32 mouse cellular contexts compared by ENCODE assay signal in genomic region chr14:12638762-12639161, GRCm38 (mm10).
"Had no signal": no experiment of that assay in that cellular context is flagged by ENCODE, and none has a peak within 500 bp of the region (broad histone marks: within the 10 kb centered on the region; RNA-seq: fewer than 3 reads in every experiment).

No protein-coding gene starts in this region.

- H3K27ac ChIP-seq: left cerebral cortex, adult 2 months; limb, embryonic 10.5 days; limb, embryonic 12.5 days; limb, embryonic 13.5 days; limb, embryonic 15.5 days; liver, embryonic 12.5 days; liver, embryonic 13.5 days; liver, embryonic 14.5 days; liver, embryonic 15.5 days; lung, embryonic 15.5 days; macrophage; midbrain, embryonic 10.5 days; midbrain, embryonic 12.5 days; midbrain, embryonic 13.5 days had no signal

- H3K36me3 ChIP-seq: limb, embryonic 10.5 days; limb, embryonic 12.5 days; limb, embryonic 13.5 days; limb, embryonic 15.5 days; liver, embryonic 12.5 days; liver, embryonic 13.5 days; liver, embryonic 15.5 days; lung, embryonic 15.5 days; midbrain, embryonic 10.5 days; midbrain, embryonic 12.5 days; midbrain, embryonic 13.5 days; midbrain, embryonic 15.5 days had no signal

- ATAC-seq: liver, embryonic 12.5 days; liver, postnatal 0 days; lung, postnatal 0 days; midbrain, embryonic 13.5 days; midbrain, embryonic 15.5 days; midbrain, embryonic 16.5 days had no signal

- H3K9ac ChIP-seq: limb, embryonic 12.5 days; limb, embryonic 13.5 days; limb, embryonic 15.5 days; liver, embryonic 12.5 days; liver, embryonic 13.5 days; liver, embryonic 14.5 days; liver, embryonic 15.5 days; liver, postnatal 0 days; lung, embryonic 14.5 days; lung, embryonic 15.5 days; midbrain, embryonic 12.5 days; midbrain, embryonic 13.5 days; midbrain, embryonic 15.5 days had no signal

- H3K4me2 ChIP-seq: limb, embryonic 12.5 days; limb, embryonic 13.5 days; limb, embryonic 15.5 days; liver, embryonic 11.5 days; liver, embryonic 12.5 days; liver, embryonic 13.5 days; liver, embryonic 15.5 days; lung, embryonic 14.5 days; lung, embryonic 15.5 days; midbrain, embryonic 11.5 days; midbrain, embryonic 12.5 days; midbrain, embryonic 13.5 days; midbrain, embryonic 15.5 days had no signal

- H3K4me3 ChIP-seq: left cerebral cortex, adult 2 months; limb, embryonic 10.5 days; limb, embryonic 12.5 days; limb, embryonic 13.5 days; limb, embryonic 15.5 days; liver, embryonic 12.5 days; liver, embryonic 13.5 days; liver, embryonic 15.5 days; lung, embryonic 15.5 days; megakaryocyte, embryonic 14.5 days; midbrain, embryonic 10.5 days; midbrain, embryonic 12.5 days; midbrain, embryonic 13.5 days; midbrain, embryonic 15.5 days; myocyte had no signal

- H3K9me3 ChIP-seq: limb, embryonic 10.5 days; limb, embryonic 12.5 days; limb, embryonic 13.5 days; limb, embryonic 15.5 days; liver, embryonic 12.5 days; liver, embryonic 13.5 days; liver, embryonic 15.5 days; lung, embryonic 15.5 days; megakaryocyte, embryonic 14.5 days; midbrain, embryonic 10.5 days; midbrain, embryonic 12.5 days; midbrain, embryonic 13.5 days; midbrain, embryonic 15.5 days had no signal

- H3K4me1 ChIP-seq: limb, embryonic 10.5 days; limb, embryonic 12.5 days; limb, embryonic 13.5 days; limb, embryonic 15.5 days; liver, embryonic 12.5 days; liver, embryonic 13.5 days; liver, embryonic 15.5 days; lung, embryonic 15.5 days; megakaryocyte, embryonic 14.5 days; midbrain, embryonic 10.5 days; midbrain, embryonic 12.5 days; midbrain, embryonic 13.5 days; midbrain, embryonic 15.5 days had no signal

- H3K27me3 ChIP-seq: limb, embryonic 12.5 days; limb, embryonic 13.5 days; limb, embryonic 15.5 days; liver, embryonic 12.5 days; liver, embryonic 13.5 days; liver, embryonic 15.5 days; lung, embryonic 15.5 days; megakaryocyte, embryonic 14.5 days; midbrain, embryonic 12.5 days; midbrain, embryonic 13.5 days; midbrain, embryonic 15.5 days had no signal

- DNase-seq: left cerebral cortex, postnatal 4 days; liver; liver, embryonic 13.5 days; liver, postnatal 0 days; lung, adult 18-20 months; lung, adult 2 months; lung, embryonic 14.5 days; lung, postnatal 10 days; lung, postnatal 14 days; lung, postnatal 36 days; lung, postnatal 4 days; midbrain, embryonic 14.5 days had no signal
